Mouse (Mus musculus) frontal cortex, adult 2 months (tissue): ENCODE measurements around the gene C1qtnf7. TPM values are rescaled to one million over a fixed set of nuclear protein-coding genes. Genes with fewer than 3 reads are reported as not detected.

Source experiments
- DNase-seq, 2 experiments: peaks; one replicate each; pipeline ENCODE4 v3.0.0; 2022; ENCODE audit warnings: low spot score in 1 of 2; ENCODE audit errors: extremely low spot score in 1 of 2
- polyA plus RNA-seq: library from polyadenylated mRNA; depleted of rRNA; stranded (reverse); fragments of >200 nt; gene quantifications from 2 replicates; pipeline ENCODE4 v1.2.3, GENCODE M21; 2012; rRNA removed

C1qtnf7 gene
- polyA plus RNA-seq, 1 experiment, result 1.5 TPM

DNA sequence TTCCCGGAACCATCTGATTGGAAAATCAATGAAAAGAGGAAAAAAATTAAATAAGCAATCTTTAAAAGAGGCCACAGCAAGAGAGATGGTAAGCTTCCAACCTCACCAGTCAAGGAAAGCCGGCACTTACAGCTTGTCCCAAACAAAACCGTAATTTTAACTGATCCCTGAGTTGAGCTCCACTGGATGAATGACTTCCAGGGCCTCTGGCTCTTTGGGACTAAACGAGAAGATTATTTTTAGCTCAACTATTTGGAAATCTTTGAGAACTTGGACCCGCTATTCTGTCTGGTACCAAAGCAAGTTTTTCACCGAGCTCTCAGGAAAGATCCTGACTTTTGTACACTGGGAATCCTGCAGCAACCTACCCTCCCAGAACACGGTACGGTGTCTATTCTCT is 86.3 kb downstream of the C1qtnf7 start:
- DNase-seq, result no peak

DNA sequence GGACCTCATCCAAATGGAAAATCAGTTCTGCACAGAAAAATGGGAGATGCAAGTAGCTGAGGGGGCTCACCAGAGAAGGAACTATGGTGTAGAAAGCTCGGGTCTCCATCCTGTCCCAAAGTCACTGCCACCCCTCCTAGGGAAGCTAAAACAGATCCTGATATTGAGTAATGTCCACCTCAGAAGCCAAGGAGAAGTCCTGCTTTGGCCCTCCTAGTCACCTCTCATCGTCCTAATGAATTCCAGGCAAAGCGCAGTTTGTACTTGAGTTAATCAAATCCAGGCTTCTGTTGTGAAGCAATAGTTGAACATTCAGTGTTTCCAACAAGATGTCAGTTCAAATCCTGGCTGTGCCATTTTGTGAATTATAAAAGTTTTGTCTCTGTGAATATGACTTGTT is 87.2 kb downstream of the C1qtnf7 start:
- DNase-seq, result no peak

DNA sequence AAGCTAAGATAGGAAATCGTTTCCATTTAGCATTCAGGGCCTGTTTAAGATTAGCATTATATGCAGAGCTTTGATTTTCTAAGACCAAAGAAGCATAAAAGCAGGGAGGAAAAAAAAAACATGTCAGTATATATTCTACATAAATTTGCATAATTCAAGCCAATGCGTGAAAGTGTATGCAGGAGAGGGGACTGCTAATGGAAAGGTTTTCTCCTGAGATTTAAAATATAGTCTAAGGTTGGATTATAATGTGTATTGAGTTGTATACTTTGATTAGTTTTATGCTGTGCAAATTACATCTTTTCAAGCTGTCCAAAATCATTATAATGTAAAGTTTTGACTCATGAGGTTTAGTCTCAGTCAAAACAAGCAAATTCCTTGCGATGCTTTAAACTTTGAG is 88.2 kb downstream of the C1qtnf7 start:
- DNase-seq, result no peak

DNA sequence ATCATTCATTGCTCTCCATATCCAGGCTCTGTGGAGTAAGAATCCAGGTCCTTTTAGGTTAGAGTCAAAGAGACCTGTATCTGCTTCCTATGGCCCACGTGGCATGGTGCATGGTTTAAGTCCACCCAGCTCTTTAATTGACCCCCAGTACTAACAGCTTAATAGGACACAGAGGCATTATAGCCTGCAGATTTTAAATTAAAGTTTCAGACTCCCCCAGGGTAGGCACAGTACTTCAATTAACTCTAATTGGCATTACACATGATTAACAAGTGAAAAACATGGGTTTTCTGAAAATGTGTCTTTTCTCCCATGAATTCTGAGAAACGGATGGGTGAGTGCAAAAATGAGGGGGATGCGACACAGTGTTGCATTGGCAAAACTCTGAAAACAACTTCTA is 92.7 kb downstream of the C1qtnf7 start:
- DNase-seq, result no peak

DNA sequence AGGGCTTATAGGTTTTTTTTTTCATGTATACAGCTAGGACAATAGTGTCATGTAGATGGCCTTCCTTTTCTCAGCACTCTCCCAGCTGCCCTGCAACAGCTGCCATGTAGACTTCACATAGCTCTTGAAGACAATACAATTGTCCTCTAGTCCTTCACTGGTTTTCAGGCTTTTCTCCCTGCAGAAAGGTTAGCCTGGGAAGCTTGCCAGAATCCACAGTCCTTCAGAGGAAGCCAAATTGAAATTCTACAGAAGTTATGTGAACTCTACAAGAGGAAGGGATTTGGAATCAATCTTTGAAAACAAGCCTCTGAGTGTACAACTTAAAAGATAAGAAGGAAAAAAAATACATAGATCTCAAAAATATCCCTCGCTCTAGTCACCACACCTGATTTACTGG is 94.4 kb downstream of the C1qtnf7 start:
- peak in 1 of 2 experiments; percentile 22 for DNase-seq

DNA sequence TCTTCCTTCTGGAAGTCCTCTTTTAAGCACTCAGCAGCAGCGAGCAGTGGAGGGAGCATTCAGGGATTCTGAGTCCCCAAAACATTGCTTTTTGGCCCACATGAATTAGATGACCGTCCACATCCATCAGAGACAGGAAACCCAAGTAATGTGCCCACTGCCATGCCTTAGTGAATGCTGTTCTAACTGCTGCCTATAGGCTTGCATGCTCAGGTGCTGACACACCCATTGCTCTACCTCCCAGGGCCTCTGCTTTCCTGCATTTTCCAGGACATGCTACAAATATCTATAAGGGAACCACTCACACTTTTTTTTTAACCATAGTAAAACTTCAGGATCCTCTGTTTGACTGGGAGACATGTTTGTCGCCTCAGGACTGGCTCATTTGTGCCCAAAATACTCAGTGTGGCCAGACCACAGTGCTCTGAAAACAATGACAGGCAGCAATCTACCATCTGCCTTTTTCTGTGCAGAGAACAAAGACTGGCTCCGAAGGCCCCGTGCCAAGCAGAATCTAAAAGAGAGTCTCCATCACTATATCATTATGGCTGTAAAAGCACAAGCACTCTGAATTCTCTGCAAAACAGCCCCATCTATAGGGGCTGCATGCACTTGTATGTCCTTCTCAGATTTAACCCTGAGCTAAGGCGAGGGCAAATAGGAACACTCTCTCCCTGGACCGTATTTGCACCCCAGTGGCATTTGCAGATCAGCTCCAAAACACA is 106.4 kb downstream of the C1qtnf7 start:
- DNase-seq, result peak in 1 of 2 experiments; percentile 18

DNA sequence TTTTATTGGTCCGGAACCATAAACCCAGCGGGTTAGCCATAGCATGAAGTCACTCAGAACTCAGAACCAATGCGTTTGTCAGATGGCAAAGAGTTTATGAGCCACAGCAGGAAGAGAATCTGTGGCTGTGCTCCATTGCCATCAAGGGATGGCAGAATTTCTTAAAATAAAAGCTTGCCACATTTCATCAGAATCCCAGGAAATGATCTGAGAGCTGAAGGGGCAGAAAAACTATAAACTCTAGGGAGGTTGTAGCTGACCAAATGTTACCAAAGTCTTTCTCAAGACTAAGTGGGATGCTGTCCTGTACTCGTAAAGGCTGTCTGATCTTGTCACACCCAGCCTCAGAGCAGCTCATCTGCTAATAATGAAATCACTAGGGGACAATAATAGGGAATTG is 110.1 kb downstream of the C1qtnf7 start:
- DNase-seq, result no peak

DNA sequence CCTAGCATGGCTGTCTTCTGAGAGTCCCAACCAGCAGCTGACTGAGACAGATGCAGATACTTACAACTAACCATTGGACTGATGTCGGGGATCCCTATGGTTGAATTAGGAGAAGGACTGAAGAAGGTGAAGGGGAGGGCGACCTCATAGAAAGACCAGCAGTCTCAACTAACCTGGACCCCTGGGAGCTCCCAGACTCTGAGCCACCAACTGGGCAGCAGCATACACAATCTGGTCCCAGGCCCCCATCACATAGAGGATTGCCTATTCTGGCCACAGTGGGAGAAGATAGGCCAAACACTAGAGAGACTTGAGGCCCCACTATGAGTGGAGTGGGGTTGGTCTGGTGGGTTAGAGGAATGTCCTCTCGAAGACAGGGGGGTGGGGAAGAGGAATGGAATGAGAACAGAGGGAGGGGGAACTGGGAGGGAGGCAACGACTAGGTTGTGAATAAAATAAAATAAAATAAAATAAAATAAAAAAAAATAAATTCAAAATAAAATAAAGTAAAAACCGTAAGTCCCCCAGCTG is 118.8 kb downstream of the C1qtnf7 start:
- no peak for DNase-seq

DNA sequence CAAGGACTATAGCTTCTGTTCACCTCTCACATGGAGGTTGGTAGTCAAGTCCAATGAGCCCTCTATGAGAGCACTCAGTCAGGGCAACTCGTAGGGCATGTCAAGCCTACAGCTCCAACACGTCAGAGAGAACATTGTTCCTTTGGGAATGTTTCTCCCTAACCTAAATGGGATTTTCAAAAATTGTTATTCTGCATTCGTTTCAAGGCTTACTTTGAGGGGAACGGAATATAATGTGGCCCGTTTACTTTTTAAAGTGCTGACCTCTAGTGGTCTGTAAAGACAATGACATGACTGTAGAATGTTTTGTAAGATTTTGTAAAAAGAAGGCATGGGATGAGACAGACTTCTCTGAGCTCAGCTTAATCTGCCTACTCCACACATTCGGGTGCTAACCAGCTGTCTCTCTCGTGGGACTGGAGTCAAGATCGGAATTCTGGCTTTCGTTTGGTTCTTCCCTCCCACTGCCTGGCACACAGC is 119.3 kb downstream of the C1qtnf7 start:
- DNase-seq, result peak; percentile 67 to 80

DNA sequence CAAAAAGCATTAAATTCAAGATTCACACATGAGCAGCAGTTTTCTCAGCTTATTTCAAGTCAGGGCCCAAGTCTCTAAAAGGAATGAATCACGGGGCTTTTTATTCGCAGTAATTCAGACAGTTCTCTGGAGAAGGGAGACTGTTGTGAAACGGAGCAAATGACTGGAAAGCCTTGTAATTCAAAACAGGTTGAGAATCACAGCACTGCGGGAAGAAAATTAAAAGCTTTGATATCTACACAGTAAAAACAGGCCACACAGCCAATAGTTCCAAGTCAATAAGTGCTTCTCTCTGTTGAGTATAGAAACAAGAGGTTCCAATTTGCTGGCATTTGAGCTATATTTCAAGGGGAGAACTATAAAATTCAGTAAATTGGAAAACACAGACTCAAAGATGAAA is 129.7 kb downstream of the C1qtnf7 start:
- no peak for DNase-seq

DNA sequence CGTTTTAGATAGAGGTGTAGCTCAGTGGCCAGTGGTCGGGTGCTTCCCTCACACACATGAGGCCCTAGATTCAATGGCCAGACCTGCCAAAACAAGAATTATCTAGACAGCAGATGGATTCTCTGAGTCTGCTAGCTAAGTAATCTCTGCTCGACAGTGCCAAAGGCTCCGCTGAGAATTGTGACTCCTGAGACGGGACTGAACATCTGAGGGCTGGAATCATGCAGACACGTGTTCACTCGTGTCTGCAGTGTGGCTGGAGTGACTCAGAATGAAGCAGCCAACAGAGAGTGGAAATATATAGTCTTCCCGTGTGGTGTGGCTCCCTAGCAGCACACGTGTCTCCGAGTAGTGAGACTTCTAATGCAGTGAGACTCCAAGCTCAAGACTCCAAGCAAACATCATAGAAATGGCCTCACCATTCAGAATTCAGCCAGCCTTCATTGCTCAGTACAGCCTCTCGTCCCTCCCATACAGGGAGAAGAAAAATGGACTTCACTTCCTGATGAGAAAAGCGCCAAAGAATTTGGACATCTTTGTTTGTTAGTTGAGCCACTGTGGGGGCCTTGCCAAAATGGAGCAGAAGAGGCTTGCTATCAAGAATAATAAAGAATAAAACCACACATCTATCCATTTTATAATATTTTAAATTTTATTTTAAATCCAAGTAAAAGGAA is 131.9 kb downstream of the C1qtnf7 start:
- DNase-seq, result no peak

DNA sequence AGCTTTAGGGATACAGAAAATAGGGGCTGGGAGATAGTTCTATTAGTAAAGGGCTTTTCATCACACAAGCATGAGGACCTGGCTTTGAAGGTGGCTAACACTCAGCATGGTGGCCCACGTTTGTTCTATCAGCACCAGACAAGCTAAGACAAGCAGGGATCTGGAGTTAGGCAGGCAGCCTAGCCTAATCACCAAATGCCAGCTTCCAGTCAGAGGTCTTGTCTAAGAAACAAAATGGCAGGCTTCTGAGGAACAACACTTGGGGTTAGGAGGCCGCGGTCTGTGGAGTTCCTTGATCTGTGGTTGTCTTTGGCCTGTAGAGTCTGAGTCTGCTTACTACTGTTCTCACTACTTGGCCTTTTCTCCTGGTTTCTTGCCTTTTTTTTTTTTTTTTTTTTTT is 146.2 kb downstream of the C1qtnf7 start:
- no peak for DNase-seq

DNA sequence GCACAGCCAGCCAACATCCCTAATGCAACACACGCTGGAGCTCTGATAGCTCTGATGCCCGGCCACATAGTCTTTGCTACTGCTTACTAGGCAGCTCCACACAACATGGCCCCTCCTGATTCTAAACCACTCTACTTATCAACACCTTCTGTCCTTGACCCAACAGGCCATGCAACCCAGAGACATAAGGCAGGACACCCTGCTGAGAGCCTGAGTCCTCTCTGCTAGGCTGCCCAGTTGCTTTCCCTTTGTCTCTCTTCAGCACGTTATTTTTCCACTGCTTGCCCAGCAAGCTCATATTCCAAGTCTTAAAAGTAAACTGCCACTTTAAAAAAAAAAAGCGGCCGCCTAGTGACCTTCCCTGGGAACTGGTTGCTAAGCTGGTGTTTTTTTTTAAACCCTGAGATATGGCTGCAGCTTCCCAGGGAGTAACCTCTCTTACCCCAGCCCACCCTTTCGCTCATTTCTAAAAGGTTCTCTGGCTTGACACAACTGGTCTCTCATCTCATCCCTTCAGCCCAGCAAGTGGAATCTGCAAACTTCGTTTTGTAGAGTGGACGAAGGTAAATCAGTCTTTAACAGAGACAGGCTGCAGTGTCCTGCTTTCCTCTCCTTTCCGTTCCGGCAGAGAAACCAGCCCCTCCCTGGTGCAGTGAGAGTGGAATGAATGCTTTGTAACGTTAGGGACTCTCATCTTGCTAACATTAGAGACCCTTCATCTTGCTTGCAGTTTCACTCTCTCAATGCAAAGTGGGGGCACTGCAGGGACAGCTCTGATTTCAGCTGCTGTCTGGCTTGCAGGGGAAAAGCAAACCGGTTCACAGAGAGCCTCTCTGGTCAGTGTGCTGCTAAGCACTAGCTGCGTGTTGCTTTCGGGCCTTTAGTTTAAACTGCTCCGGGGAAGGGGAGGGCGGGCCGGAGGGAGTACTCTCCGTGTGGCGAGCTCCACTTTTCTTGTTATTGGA is 146.9 kb downstream of the C1qtnf7 start, which contains the start of gene Cc2d2a:
TSS of gene Cc2d2a (plus strand) at position 350 of the 965 bp plus-strand sequence.
- peak in 1 of 2 experiments; percentile 53 for DNase-seq

DNA sequence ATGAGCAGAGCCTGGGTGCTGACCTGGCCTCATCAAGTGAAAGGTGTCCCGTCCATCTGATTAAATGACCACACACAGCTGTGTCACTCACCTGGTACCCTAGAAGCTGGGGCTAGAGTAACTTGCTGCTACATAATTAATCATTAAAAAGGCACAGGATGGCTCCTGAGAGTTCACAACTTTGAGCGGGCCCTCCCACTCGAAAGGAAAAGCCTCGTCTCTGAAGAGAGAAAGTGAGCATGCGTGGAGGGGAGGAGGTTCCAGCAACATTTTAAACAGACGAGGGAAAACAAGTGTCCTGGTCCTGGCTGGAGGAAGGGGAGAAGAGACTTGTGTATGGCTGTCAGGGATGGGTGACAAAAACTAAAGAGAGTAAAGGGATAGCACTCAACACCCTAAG is 148.2 kb downstream of the C1qtnf7 start:
- no peak for DNase-seq

DNA sequence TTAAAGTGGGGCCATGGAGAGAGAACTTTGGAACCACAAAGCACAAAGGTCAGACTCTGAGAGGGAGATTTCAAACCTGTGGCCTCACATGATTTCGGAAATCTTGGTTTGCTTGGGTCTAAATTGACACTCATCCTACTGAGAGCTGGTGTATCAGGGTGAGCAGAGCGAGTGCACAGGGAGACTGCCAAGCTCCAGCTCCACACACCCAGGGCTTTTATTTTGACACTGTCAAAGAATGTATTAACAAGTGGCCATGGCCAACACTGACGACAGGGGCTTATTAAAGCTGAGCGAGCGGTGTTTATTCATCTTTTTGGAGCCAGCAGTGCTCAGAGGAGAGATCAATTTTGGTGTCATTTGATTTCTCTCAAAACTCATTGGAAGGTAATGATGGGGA is 149.8 kb downstream of the C1qtnf7 start:
- no peak for DNase-seq

Other genes with a start within 250 kb of the C1qtnf7 start
- 16.0 and 17.4 TPM in 2 replicates for gene Cc2d2a, start 146.8 kb downstream of the C1qtnf7 start, polyA plus RNA-seq